In the genomic region with DNA sequence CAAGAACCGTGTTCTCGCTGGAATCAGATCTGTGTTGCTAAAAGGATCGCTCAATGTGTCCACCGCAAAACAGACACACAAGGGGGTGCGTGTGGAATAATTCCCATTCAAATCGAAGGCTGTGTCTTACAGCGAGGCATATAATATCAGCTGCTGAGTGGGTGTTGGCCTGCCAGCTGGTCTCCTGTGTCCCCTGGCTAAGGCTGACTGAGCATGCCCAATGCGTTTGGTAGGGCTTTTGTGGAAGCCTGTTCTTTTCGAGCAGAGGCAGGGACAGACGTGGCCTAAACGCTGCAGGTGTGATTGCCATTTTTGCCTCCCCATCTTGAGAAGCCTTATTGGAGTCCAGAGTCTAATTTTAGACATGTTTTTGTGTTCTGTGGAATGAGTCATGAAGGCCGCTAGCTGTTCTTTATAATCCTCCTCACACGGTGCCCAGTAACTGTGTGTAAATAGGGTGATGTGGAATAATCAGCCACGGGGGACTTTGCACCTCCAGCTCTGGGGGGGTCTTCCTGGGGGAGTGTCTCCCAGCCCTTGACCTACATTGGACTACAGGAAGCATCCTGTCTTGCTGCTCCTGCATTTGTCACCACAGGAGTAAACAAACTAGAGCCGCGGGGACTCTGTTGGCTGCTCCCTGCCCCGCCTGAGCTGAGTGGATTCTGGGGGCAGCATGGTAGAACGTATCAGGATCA, we compare ENCODE assay signal across 8 mouse cellular contexts. TPM values are rescaled to one million over a fixed set of nuclear protein-coding genes. Genes with fewer than 3 reads are reported as not detected.
DNase-seq lines count a peak whose midpoint lies in the region; ATAC-seq and TF ChIP-seq lines count a peak whose summit lies in the region.

No protein-coding gene starts in this region.

- H3K27me3 ChIP-seq in heart, embryonic 11.5 days (ENCODE audit: control insufficient read depth, insufficient read depth, low read length) = no peaks in the 10 kb centered on the region
- H3K27me3 ChIP-seq in hindbrain, postnatal 0 days (ENCODE audit: insufficient read depth, low read length) = no peaks in the 10 kb centered on the region
- no peaks in the 10 kb centered on the region for H3K27me3 ChIP-seq in midbrain, embryonic 10.5 days (ENCODE audit: low read depth, poor library complexity, severe bottlenecking)

- H3K27ac ChIP-seq in heart, embryonic 11.5 days (ENCODE audit: low read depth, low read length) = peak overlapping the region; percentile 29
- H3K27ac ChIP-seq in hindbrain, postnatal 0 days = peak overlapping the region; percentile 72
- peak overlapping the region; percentile 73 for H3K27ac ChIP-seq in midbrain, embryonic 10.5 days (replicated peaks)

- intact Hi-C loops in heart, postnatal 25 days (cut with DNase I) = no loop called here

- peaks cover 27% of the 10 kb centered on the region for H3K4me1 ChIP-seq in heart, embryonic 11.5 days (ENCODE audit: control insufficient read depth, insufficient read depth, low read length)
- H3K4me1 ChIP-seq in hindbrain, postnatal 0 days (ENCODE audit: insufficient read depth, low read length) = peaks cover 8% of the 10 kb centered on the region
- peaks cover 58% of the 10 kb centered on the region for H3K4me1 ChIP-seq in midbrain, embryonic 10.5 days

- ATAC-seq in heart, embryonic 11.5 days (replicated peaks; ENCODE audit: insufficient number of reproducible peaks, low FRiP score, low TSS enrichment) = no peak
- peak; percentile 68 for ATAC-seq in hindbrain, postnatal 0 days
- no peak for ATAC-seq in monocyte, adult 5-6 weeks (replicated peaks; ENCODE audit: insufficient number of reproducible peaks, low FRiP score, low TSS enrichment, poor library complexity, severe bottlenecking)

- H3K9ac ChIP-seq in heart, embryonic 11.5 days (ENCODE audit: low read depth, low read length) = no peak overlapping the region
- 0 out of 2 replicates have a peak overlapping the region, but pooled peaks have one; percentile 30 for H3K9ac ChIP-seq in hindbrain, postnatal 0 days (replicated peaks; ENCODE audit: low read length)

- no peak overlapping the region for H3K4me2 ChIP-seq in heart, embryonic 11.5 days
- H3K4me2 ChIP-seq in hindbrain, postnatal 0 days (ENCODE audit: low read depth, low read length) = no peak overlapping the region

- TF ChIP-seq CTCF in hindbrain, postnatal 0 days (IDR thresholded peaks at IDR 0.05; ENCODE audit: low read depth) = no peak

- no peaks in the 10 kb centered on the region for H3K36me3 ChIP-seq in heart, embryonic 11.5 days (ENCODE audit: control insufficient read depth, insufficient read depth, low read length)
- no peaks in the 10 kb centered on the region for H3K36me3 ChIP-seq in hindbrain, postnatal 0 days (ENCODE audit: insufficient read depth, low read length)
- peaks cover 11% of the 10 kb centered on the region for H3K36me3 ChIP-seq in midbrain, embryonic 10.5 days

- DNase-seq in heart, postnatal 25 days (ENCODE audit: low spot score) = no peak
- peak; percentile 65 to 71 for DNase-seq in cerebellum, postnatal 25 days
- peak; percentile 58 for DNase-seq in hindbrain, postnatal 0 days (ENCODE audit: low spot score)
- no peak for DNase-seq in midbrain, embryonic 10.5 days (ENCODE audit: low spot score)
- DNase-seq in telencephalon, adult 2 months (ENCODE audit: low read depth, low spot score) = peak; percentile 92
- no peak for DNase-seq in thymus, postnatal 25 days

- 66% methylated on average over 18 of the region's 18 CpGs for WGBS in heart, embryonic 11.5 days (ENCODE audit: insufficient replicate concordance)
- WGBS in hindbrain, postnatal 0 days = 45% methylated on average over 18 of the region's 18 CpGs
- WGBS in midbrain, embryonic 10.5 days = 80% methylated on average over 18 of the region's 18 CpGs

- H3K4me3 ChIP-seq in heart, embryonic 11.5 days (ENCODE audit: low read depth, low read length) = no peak overlapping the region
- H3K4me3 ChIP-seq in hindbrain, postnatal 0 days (ENCODE audit: low read length) = no peak overlapping the region
- no peak overlapping the region for H3K4me3 ChIP-seq in midbrain, embryonic 10.5 days

- no peaks in the 10 kb centered on the region for H3K9me3 ChIP-seq in heart, embryonic 11.5 days (replicated peaks; ENCODE audit: control insufficient read depth, low read length)
- H3K9me3 ChIP-seq in hindbrain, postnatal 0 days (ENCODE audit: low read length) = no peaks in the 10 kb centered on the region
- no peaks in the 10 kb centered on the region for H3K9me3 ChIP-seq in midbrain, embryonic 10.5 days (replicated peaks)

RNA-seq across cellular contexts. Expression of a gene that starts 46.5 kb away (rescaled TPM):
- 45.5 and 46.4 TPM in 2 replicates for polyA plus RNA-seq in heart, embryonic 11.5 days (2014; fragmentation: Nextera tagmentation; extraction: Ambion mirVana)
- total RNA-seq in heart, postnatal 25 days (2021) = 10 to 100 TPM; 69.0 to 76.8 TPM
- 199 and 230 TPM in 2 replicates for total RNA-seq in hindbrain, postnatal 0 days (2014; rRNA removed)
- 76.5 and 79.6 TPM in 2 replicates for polyA plus RNA-seq in hindbrain, postnatal 0 days (2015; fragmentation: Nextera tagmentation; extraction: Ambion mirVana)
- 22.9 and 39.4 TPM in 2 replicates for polyA plus RNA-seq in midbrain, embryonic 10.5 days (2016; fragmentation: Nextera tagmentation; extraction: Ambion mirVana)
- total RNA-seq in monocyte, adult 5-6 weeks (2017) = 66.5 to 142 TPM (median 122 TPM) in 3 replicates

Comparison
In these comparisons a context has a peak if more than half of its experiments do, and no peak if none do; other contexts are left out.
1. DNase-seq: peak in cerebellum, postnatal 25 days (2 of 2), hindbrain, postnatal 0 days (single experiment) and telencephalon, adult 2 months (single experiment); none in heart, postnatal 25 days (single experiment), midbrain, embryonic 10.5 days (single experiment) and thymus, postnatal 25 days (single experiment).
2. Peak in every context shown above with its lines, with median percentiles within 50 percentile points of each other: H3K27ac ChIP-seq.